Mouse (Mus musculus) megakaryocyte-erythroid progenitor cell, adult 5-6 weeks (primary cell): ENCODE measurements at regions not wholly inside any gene's neighbourhood (a gene's known extent, or its start where the extent isn't known, plus 50 kb on each side); places are given as distances from the start of the nearest gene placed in this dataset.

Source experiments
- ATAC-seq: replicated peaks from 2 replicates; pipeline ENCODE4 v1.8.0; 2016; ENCODE audit warnings: mild to moderate bottlenecking, inconsistent platforms; ENCODE audit not compliant: severe bottlenecking, poor library complexity, low FRiP score, low TSS enrichment

DNA sequence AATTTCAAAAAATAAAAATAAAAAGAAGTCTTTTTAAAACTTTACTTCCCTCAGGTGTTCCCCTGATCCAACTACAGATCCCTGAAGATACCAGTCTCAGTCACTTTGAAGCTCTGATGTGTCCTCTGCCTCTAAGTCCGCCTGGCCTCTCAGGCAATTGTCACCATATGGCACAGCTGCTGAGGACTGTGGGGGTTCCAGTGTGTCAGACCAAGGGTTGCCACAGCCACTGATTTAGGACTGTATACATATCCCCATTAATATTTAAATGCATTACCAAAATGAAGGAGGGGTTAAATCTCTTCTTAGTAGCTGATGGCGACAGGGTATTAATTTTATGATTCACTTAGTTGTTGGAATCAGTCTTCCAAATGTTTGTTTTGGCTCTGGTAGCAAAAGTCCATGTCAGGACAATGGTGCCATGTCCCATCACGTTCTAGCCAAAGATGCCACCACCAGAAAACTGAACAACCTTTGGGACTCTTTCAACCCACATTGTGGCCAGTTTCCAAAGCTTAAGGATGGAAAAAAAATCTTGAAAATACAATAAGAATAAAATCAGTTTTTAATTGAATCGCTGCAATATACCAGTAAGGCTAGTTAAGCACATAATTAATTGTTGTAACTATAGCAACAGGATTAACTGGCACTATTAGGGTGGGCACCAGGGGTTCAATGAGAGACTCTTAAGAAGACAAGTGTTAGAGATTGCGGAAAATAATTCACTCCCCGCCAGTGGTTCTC is 62.5 kb downstream of the Arrdc4 start:
- ATAC-seq = no peak

DNA sequence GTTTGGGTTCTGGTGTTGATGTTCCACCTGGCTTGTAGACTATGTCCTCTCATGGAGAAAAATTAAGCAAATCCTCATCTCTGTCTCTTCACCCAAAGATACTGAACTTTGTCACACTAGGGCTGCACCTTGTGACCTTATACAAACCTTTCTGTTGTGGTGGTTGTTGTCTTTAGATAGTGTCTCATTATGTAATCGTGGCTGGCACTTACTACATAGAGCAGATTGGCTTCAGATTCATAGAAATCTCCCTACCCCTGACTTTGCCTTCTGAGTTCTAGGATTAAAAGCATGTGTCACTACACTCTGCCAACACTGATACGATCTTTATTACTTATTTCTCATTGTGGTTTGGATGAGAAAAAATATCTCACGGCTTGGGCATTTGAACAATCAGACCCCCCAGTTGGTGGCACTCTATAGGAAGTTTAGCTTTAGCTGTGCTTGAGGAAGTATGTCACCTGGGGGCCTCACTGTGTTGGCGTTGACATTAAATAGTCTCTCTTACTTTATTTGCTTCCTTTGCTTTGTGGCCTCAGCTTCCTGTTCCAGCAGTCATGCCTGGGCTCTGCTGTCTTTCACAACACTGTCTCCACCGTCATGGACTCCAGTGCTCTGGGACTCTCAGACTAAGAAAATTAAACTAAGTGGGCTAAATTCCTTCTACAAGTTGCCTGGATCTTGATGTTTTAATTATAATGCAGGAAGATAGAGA is 66.0 kb downstream of the Arrdc4 start:
- ATAC-seq = no peak

DNA sequence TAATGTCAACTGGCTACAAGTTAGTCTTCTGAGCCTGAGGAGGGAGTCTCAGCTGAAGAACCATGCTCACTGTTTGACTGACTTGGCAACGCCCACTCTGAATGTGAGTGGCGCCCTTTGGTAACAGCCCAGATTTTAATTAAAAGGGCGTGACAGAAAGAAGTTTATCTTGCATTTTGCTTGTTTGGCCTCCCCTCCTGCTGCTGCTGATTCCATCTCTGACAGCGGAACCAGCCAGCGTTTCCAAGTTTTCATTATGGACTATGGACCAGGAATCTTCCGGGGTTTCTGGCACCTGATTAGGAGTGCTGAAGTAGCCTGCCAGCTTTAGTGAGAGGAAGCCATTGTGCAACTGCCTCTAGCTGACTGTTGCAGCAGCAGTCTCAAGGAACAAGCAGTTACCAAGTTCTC is 66.7 kb downstream of the Arrdc4 start:
- no peak for ATAC-seq

DNA sequence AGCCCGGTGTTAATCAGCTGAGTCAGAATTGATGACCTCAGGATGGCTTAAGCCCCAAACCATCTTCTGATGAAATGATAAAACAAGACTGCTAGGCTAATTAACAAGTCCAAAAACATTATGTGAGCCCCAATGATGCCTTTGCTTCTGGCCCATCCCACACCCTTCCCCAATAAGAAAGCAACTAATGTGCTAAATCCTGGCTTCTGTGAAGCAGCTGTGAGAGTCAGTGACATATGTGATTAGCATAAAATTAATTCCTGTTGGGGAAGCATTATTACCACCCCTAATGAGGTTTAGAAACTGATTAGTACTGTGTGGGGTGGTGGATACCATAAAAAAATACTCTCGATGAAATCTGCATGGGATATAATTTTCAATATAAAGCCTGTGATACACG is 69.3 kb downstream of the Arrdc4 start:
- ATAC-seq = no peak

DNA sequence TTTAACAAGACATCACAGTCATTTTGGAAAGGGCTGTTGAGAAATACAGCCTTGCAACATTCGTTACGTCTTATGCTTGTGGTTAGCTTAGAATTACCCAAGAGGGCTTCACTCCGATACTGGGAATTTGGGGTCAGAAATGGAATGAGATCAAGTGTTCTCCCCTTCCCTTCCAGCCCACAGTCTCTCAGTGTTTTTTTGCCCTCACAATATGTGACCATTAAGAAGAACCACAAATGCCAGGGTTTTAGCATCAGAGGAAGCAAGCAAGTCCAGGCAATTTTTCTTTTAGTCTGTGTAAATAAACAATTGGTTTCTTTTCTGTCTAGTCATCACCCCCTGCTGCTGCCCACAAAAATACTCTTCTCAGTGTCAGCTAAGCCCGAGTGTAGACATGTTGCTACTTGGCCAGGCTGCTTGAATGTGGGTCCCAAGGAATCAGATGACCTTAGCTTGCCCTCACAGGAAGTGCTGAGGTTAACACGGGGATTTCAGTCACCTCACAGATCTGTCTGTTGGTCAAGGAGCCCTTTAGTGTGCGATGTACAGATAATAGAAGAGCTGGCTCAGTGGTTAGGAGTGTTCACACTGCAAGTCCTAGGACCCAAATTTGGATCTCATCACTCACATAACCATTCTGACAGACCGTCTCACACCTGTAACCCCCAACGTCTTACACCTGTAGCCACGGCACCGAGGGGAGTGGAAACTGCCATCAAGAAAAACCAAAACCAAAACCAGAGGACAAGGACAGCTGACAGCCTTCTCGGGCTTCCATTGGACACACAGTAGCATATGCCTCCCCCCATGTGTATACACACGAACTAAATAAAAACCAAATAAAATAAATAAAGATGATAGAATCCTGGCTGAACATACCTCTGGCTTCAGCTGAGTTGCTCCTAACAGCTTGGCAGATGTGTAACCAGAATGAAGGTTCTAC is 81.0 kb downstream of the Arrdc4 start:
- ATAC-seq = no peak

DNA sequence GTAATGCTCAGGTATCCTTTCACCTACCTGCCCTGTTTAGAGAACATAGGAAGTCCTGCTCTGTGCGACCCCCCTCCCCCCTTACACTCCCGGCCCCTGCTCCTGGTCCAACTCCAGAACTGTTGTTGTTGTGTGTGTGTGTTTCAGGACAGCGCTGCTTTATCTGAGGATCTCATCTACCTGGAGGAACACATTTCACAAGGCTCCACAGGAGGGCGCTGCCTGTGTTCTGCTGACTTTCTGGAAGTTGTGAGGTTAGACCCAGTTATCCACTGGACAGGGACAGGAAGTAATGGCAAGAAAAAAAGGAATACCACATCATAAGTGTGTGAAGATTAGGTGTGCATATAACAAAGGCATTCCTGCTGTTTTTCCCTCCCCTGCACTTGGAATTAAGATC is 81.8 kb downstream of the Arrdc4 start:
- no peak for ATAC-seq

DNA sequence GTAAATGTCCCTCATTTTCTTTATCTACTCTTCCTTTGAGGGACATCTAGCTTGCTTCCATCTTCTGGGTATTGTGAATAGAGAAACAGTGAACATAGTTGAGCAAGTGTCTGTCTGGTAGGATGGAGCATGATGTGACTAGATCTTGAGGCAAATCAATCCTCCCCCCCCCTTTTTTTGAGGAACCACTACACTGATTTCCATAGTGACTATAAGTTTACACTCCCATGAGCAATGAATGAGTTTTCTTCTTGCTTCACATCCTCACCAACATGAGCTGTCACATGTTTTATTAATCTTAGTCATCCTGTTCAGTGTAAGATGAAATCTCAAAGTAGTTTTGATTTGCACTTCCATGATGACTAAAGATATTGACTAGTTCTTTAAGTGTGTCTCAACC is 92.7 kb downstream of the Arrdc4 start:
- no peak for ATAC-seq

DNA sequence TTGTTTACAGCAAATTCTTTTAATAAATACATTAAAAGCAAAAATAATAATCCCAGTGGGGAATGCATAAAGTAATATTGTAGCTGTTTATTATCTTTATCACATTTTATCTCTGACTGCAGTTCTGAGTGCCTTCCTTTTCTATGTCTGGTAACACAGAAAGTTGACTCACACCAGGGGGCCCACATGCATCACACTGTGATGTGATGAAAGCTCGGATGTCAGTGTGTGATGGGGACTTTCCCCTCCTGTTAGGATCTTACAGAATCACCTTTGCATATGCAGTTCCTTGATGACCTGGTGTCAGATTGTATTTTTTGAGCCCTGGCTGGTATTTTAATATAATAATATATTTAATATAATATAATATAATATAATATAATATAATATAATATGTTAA is 95.5 kb downstream of the Arrdc4 start:
- no peak for ATAC-seq

DNA sequence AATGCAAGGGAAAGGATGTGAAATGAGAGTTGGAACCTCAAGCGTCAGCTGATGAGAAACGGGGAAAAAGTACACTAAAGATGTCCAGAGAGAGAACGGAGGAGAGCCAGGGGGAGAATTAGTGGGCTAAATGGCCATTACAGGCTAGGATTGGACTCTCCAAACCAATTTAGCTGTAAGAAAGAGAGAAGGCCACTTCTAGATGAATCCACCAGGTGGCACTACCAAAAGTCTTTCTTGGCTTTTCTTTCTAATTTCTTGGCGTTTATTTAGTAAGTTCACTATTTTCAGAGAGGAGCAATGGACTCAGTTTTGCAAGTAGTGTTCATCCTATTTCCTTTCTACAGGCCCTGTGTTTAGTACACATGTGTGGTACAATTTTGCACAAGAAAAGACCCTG is 97.6 kb downstream of the Arrdc4 start:
- no peak for ATAC-seq

DNA sequence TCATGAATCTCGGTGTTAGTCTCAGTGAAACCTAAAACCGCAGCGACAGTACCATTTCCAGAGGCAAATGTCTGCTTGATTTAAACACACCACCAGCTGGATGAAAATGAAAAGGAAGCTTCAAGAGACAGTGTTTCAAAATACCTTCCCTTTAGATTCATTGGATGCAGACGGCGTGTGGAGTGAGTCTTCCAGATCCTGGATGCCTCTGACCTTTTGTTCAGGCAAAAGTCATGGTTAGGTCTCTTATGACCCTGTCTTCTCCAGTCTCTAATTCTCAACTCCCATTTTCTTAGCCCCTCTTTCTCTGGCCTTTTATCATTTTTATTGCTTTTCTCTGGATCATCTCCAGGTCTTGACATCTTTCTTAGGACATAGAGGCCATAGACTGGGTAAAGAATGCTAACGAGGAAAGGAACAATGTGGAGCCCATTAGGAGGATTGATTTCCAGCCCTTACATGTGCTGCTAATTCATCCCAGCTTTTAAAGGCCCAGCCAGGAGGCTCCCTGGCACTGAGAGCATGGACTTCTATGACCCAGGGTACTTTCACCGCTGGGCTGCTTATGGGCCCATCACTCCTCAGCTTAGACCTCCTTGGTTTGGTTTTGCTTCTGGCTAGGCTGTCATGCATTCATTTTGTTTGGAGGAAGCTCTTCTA is 111.4 kb downstream of the Arrdc4 start:
- ATAC-seq = no peak

DNA sequence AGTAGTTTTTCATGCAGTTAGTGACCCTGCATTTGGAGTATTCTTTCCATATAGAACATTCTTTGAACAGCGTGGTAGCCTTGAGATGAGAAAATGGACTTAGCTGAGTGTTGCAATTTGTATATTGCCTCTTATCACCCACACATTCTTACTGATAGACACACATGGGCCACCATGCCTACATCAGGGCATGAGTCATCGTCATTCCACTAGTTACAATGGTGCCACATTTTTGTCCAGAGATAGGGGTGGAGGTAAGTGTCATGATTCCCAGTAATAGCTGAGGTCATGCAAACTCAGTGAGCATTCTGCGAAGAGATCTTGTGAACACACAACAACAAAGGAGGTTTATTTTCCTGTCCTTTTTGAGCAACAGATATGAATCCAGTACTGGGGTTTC is 128.0 kb downstream of the Arrdc4 start:
- ATAC-seq = no peak

DNA sequence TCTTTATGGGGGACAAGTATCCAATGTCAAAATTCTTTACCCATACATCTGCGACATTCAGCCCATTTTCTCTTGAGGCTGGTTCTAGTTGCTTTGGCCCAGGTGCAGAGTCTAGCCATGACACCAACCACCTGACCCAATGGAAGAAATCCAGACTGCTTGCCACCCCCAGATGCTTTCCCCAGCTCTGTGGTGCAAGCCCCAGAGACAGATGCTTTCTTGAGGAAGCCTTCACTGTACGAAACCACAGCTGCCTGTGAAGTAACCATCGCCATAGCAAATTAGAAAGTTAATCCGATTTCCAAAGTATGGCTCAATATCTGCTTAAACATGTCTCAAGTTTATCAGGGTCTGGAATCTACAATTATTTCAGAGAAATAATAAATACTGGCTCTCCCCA is 138.5 kb downstream of the Arrdc4 start:
- ATAC-seq = no peak

DNA sequence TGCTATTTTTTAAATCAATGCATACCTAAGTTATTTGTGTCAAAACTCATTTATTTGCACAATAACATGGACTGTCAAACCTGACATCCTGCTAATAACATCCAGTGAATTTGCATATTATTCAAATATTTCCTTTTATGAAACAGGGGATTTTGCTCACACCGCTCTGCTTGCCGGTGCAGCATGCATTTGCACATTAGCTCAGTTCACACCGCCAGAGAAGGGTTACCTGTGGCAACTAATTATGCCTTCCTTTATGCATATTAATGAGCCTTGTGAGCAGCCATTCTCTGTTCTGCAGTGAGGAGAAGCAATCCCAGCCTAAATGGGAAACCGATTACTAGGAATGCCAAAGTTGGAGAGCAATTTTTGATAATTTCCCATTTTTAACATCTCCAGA is 141.9 kb downstream of the Arrdc4 start:
- no peak for ATAC-seq

DNA sequence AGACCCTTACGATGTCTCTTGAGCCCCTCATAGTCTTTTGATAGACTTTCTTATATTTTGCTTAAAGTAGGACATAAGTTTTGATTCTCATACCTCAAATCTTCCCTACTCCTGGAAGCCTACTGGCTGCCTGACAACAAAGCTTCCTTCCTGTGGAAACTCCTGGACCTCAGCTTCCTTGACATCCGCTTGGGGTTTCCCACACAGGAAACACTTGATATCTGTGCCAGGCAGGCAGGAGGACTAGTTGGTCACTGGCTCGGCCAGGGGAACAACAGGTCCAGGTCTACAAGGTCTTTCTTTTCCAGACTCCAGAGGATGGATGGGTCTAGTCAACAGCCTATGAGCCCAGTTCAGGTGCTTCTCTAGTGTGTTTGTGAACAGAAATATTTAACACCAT is 142.8 kb downstream of the Arrdc4 start:
- no peak for ATAC-seq

DNA sequence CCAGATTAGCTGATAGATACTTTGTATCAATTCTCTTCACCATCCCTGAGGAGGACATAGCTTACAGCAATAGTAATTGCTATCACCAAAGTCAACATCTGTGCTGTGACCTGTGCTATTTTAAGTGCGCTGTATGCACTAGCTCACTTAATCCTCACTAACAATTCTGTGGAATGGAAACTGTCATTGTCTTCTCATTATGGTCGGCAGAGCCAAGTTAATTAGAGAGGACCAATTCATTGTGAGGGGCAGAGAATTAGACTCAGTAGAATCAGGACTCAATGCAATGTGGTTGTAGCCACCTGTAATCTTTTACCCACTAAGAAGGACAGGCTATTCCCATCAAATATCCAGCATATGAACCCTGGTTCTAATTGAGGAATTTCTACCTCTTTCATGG is 145.3 kb downstream of the Arrdc4 start:
- ATAC-seq = no peak

DNA sequence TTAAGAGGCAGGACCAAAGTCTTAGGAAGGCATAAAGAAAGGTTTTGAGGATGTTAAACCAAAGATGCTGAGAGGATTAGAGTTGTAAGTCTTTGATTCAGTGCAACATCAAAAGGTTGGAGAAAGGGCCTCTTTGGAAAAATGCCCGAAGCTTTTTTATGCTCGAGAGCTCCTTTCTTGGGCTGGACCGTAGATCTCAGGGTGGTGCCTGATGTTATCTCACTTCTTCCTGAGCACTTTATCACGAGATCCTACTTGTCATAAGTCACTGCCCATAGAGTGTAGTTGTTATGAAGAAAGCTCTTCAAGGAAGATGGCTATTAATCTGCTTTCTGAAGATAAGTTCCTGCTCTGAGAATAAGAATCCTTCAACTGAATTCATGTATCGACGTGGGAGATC is 147.0 kb downstream of the Arrdc4 start:
- ATAC-seq = no peak

DNA sequence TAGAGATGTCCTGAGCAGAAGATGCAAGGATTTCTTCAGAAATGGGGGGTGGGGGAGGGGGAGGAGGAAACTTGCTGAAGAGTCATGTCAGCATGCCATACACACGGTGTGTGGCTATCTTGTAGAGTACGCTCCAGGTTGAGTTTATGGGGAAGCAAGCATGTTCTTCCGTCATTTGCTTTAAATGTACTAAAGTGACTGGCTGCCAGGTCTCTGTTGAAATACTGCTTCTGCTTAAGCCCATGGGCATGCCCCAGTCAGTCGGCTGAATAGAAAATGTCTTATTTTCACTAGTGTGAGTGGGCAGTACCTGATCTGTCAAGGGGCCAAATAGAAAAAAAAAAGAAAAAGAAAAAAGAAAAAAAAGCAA is 155.0 kb downstream of the Arrdc4 start:
- ATAC-seq = no peak

DNA sequence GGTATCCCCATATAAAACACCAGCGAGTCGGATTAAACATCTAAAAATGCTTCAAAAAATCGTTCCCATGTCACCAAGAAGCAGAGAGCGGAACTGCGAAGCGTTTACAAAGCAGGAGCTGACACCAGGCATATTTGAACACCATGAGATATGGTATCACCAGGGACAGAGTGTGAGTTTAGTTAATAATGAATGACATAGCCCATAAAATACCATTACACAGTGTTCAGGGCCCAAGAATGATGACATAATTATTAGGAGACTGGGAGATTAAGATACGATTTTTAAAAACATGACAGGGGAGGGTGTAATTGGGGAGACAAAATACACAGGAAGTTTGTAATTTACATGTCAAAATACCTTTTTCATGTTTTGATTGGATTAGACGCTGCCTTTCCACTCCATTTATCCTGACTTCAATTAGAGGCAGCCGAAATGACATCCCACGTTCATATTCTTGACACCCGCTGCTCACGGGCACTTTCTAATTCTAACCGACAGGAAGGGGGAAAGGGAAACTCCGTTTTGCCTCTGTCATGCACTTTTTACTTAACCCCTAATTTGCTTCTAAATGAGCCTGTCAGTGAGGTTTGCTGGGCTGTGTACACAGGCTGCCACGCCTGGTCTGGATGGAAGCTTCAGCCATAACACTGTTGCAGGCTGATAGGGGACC is 155.6 kb downstream of the Arrdc4 start:
- ATAC-seq = no peak

DNA sequence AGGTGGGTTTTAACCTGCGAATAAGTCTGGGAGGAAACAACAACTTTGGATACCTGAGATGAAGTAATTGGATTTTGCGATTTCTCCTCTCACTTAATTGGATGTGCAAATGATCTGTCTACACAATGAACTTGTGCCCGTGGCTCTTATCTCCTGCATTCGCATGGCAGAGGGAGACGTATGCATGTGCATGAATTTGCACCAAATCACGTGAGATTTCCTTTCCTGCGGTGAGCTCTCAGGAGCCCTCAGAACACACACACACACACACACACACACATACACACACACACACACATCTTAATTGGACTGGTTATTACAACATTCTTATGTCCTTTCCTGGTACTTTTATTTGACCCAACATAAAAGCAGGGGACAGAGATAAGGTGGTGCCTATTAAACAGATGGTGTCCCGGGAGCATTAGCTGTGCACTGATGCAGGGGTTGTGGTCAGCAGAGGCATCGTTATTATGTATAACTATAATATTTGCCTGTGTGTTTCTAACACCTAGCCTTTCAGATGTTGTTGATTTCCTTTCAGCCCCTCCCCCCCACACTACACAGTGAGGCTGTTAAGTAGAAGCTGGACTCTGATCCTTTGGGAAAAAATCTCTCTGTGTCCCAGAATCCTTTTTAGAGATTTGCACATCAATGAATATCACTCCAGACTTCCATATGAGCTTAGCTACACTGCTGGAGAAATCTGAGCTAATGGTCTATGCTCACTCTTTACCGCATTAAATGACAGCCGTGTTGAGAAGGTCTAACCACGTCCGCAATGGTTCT is 166.3 kb downstream of the Arrdc4 start:
- no peak for ATAC-seq
